ENCODE assay signal across 23 mouse cellular contexts in genomic region chr5:106765335-106765734, GRCm38 (mm10).
DNase-seq lines count a peak whose midpoint lies in the region; ATAC-seq and TF ChIP-seq lines count a peak whose summit lies in the region.
"Had no signal": no experiment of that assay in that cellular context is flagged by ENCODE, and none has a peak within 500 bp of the region (broad histone marks: within the 10 kb centered on the region; RNA-seq: fewer than 3 reads in every experiment).

No protein-coding gene starts in this region.

- TF ChIP-seq CTCF in CH12.LX (conservative IDR thresholded peaks at IDR 0.05 in 1 of 2, IDR thresholded peaks at IDR 0.05 in 1 of 2; ENCODE audit: low read depth in 2 of 2, low read length in 2 of 2): no peak
- no peak for TF ChIP-seq CTCF in MEL (IDR thresholded peaks at IDR 0.05 in 2 of 3, conservative IDR thresholded peaks at IDR 0.05 in 1 of 3; ENCODE audit: control insufficient read depth in 1 of 3, insufficient read depth in 1 of 3, low read depth in 2 of 3, low read length in 3 of 3, poor library complexity in 1 of 3, severe bottlenecking in 1 of 3)

- dilution Hi-C loops in CH12.LX (cut with MboI; ENCODE audit: extremely low pct_ligation_motif_present, extremely low pct_unique_long_range_greater_than_20kb, low sequenced_read_pairs): no loop called here

- H3K4me2 ChIP-seq in CH12.LX (ENCODE audit: insufficient read depth, low read depth, poor library complexity, severe bottlenecking): no peak overlapping the region

- WGBS in midbrain, embryonic 10.5 days: 89% methylated on average over 3 of the region's 3 CpGs

- H3K79me2 ChIP-seq in CH12.LX (replicated peaks; ENCODE audit: control insufficient read depth, extremely low read depth, insufficient read depth, poor library complexity, severe bottlenecking) (no peaks in the 10 kb centered on the region), MEL (ENCODE audit: control insufficient read depth, insufficient read depth, low read length, poor library complexity) (no peaks in the 10 kb centered on the region)

- TF ChIP-seq POLR2A in CH12.LX (IDR thresholded peaks at IDR 0.05; ENCODE audit: low read depth, low read length): no peak
- TF ChIP-seq POLR2A in MEL (IDR thresholded peaks at IDR 0.05; ENCODE audit: control insufficient read depth in 1 of 2, insufficient read depth in 1 of 2, low read depth in 1 of 2, low read length in 2 of 2, poor library complexity in 1 of 2): no peak

- H3K4me1 ChIP-seq in CH12.LX (ENCODE audit: control insufficient read depth in 1 of 2, insufficient read depth in 2 of 2): peaks cover 3 to 4% of the 10 kb centered on the region in 2 experiments; a peak in 3 of 4 replicates
- H3K4me1 ChIP-seq in MEL (ENCODE audit: control insufficient read depth in 1 of 2, insufficient read depth in 2 of 2, low read length in 2 of 2): peaks cover 0 to 5% of the 10 kb centered on the region in 2 experiments; a peak in 2 of 4 replicates
- H3K4me1 ChIP-seq in midbrain, embryonic 10.5 days: no peaks in the 10 kb centered on the region

- TF ChIP-seq RAD21 in CH12.LX (IDR thresholded peaks at IDR 0.05; ENCODE audit: low read depth, low read length) (no peak), MEL (IDR thresholded peaks at IDR 0.05; ENCODE audit: low read depth, low read length) (no peak)

- H3K27me3 ChIP-seq in CH12.LX (replicated peaks) (no peaks in the 10 kb centered on the region), MEL (ENCODE audit: control insufficient read depth in 1 of 2, insufficient read depth in 2 of 2, low read length in 2 of 2) (no peaks in the 10 kb centered on the region)
- H3K27me3 ChIP-seq in midbrain, embryonic 10.5 days (ENCODE audit: low read depth, poor library complexity, severe bottlenecking): no peaks in the 10 kb centered on the region

- H3K9me3 ChIP-seq in CH12.LX (replicated peaks; ENCODE audit: low read length) (no peaks in the 10 kb centered on the region), MEL (replicated peaks; ENCODE audit: insufficient read depth, low read length) (no peaks in the 10 kb centered on the region)
- no peaks in the 10 kb centered on the region for H3K9me3 ChIP-seq in midbrain, embryonic 10.5 days (replicated peaks)
- H3K9me3 ChIP-seq: G1E had no signal

- H3K9ac ChIP-seq in CH12.LX (ENCODE audit: insufficient read depth, low read depth) (no peak overlapping the region), MEL (ENCODE audit: control insufficient read depth, low read depth, low read length, poor library complexity, severe bottlenecking) (no peak overlapping the region)

- no peak for DNase-seq in CH12.LX (ENCODE audit: extremely low read depth)
- DNase-seq in MEL (ENCODE audit: low read depth, low spot score): peak; percentile 11
- DNase-seq in NIH3T3 (ENCODE audit: low read depth): peak; percentile 31
- no peak for DNase-seq in frontal cortex, postnatal 14 days (ENCODE audit: low spot score in 2 of 2)
- no peak for DNase-seq in midbrain, embryonic 10.5 days (ENCODE audit: low spot score)
- DNase-seq: adrenal gland, adult 2 months; adrenal gland, adult 8-10 months; adrenal gland, postnatal 10 days; adrenal gland, postnatal 14 days; adrenal gland, postnatal 25 days; adrenal gland, postnatal 36 days; B cell, adult 2 months; cerebellum, adult 11 months; cerebellum, adult 11-12 months; cerebellum, adult 18-20 months; cerebellum, adult 2 months; cerebellum, adult 8-10 months; cerebellum, adult 9-10 months had no signal

- no peak for TF ChIP-seq EP300 in CH12.LX (IDR thresholded peaks at IDR 0.05; ENCODE audit: low read length)
- no peak for TF ChIP-seq EP300 in MEL (IDR thresholded peaks at IDR 0.05; ENCODE audit: low read depth in 1 of 2, low read length in 2 of 2)

- no peak for ATAC-seq in granulocyte monocyte progenitor cell, adult 5-6 weeks (replicated peaks; ENCODE audit: poor library complexity, severe bottlenecking)
- ATAC-seq: activated CD4-positive, CD25-positive, alpha-beta regulatory T cell, adult 4 months; CD4-positive, CD25-positive, alpha-beta regulatory T cell, adult 4 months; Patski had no signal

- H3K27ac ChIP-seq in CH12.LX (ENCODE audit: insufficient read depth, low read depth) (no peak overlapping the region), MEL (ENCODE audit: control insufficient read depth, low read depth, low read length) (no peak overlapping the region)
- no peak overlapping the region for H3K27ac ChIP-seq in midbrain, embryonic 10.5 days (replicated peaks)

- H3K36me3 ChIP-seq in CH12.LX (replicated peaks in 1 of 2; ENCODE audit: control insufficient read depth in 1 of 2, insufficient read depth in 1 of 2, low read length in 1 of 2) (no peaks in the 10 kb centered on the region), MEL (ENCODE audit: control insufficient read depth in 1 of 2, insufficient read depth in 2 of 2, low read length in 2 of 2) (no peaks in the 10 kb centered on the region; a peak in 2 of 4 replicates)
- H3K36me3 ChIP-seq in midbrain, embryonic 10.5 days: no peaks in the 10 kb centered on the region
- H3K36me3 ChIP-seq: G1E had no signal

- in situ Hi-C loops in CH12.LX (cut with MboI; ENCODE audit: low pct_ligation_motif_present, low pct_unique_long_range_greater_than_20kb, low sequenced_read_pairs): no loop called here

- no peak overlapping the region for H3K4me3 ChIP-seq in CH12.LX (replicated peaks in 1 of 3; ENCODE audit: low read depth in 2 of 3, low read length in 2 of 3, poor library complexity in 1 of 3)
- H3K4me3 ChIP-seq in MEL (ENCODE audit: control insufficient read depth in 1 of 2, insufficient read depth in 1 of 2, low read depth in 2 of 2, low read length in 2 of 2): no peak overlapping the region
- no peak overlapping the region for H3K4me3 ChIP-seq in midbrain, embryonic 10.5 days

TF ChIP-seq in CH12.LX, 34 proteins besides CTCF, POLR2A, EP300 and RAD21:
- no peak for TF ChIP-seq TBP (conservative IDR thresholded peaks at IDR 0.05; ENCODE audit: low read depth, low read length)
- no peak for TF ChIP-seq ZC3H11A (IDR thresholded peaks at IDR 0.05; ENCODE audit: low read depth, low read length)
- TF ChIP-seq GABPA (IDR thresholded peaks at IDR 0.05; ENCODE audit: insufficient replicate concordance, low read depth, low read length): no peak
- TF ChIP-seq HCFC1 (IDR thresholded peaks at IDR 0.05; ENCODE audit: low read depth, low read length): peak; percentile 56
- TF ChIP-seq RCOR1 (conservative IDR thresholded peaks at IDR 0.05; ENCODE audit: low read depth, low read length): no peak
- TF ChIP-seq ETS1 (conservative IDR thresholded peaks at IDR 0.05; ENCODE audit: low read depth, low read length): no peak

TF ChIP-seq in MEL, 35 proteins besides CTCF, POLR2A, EP300 and RAD21:
- TF ChIP-seq TAL1 (IDR thresholded peaks at IDR 0.05; ENCODE audit: low read length) (no peak), HCFC1 (IDR thresholded peaks at IDR 0.05; ENCODE audit: low read depth, low read length) (peak; percentile 58; the same call in 1 of the 2 replicates), USF1 (IDR thresholded peaks at IDR 0.05; ENCODE audit: low read depth, low read length) (no peak), ZMIZ1 (IDR thresholded peaks at IDR 0.05; ENCODE audit: low read depth, low read length) (no peak)
TF ChIP-seq in MEL: peak in this region for 1.

Comparison
In these comparisons a context has a peak if more than half of its experiments do, and no peak if none do; other contexts are left out.
1. DNase-seq: peak in MEL (single experiment) and NIH3T3 (single experiment); none in CH12.LX (single experiment), frontal cortex, postnatal 14 days (0 of 2) and midbrain, embryonic 10.5 days (single experiment).
2. Of the 35 proteins assayed by ChIP-seq in both MEL and CH12.LX: peak only in MEL: none; only in CH12.LX: none; in both: HCFC1; in neither: 34.